Mouse (Mus musculus) kidney, adult 2 months (tissue): ENCODE results near the gene Hdac7.

Experiments used
- CTCF ChIP-seq: fragments of 200-500 bp; conservative IDR thresholded peaks from 2 replicates; pipeline ENCODE4 v1.5.1; 2011; ENCODE audit warnings: low read depth, mild to moderate bottlenecking, control low read depth, low read length, moderate library complexity, mixed read lengths; ENCODE audit not compliant: insufficient read depth, insufficient read length
- POLR2A ChIP-seq: fragments of 200-500 bp; IDR thresholded peaks from one replicate; pipeline ENCODE4 v1.6.1; 2011; ENCODE audit warnings: low read depth, low read length, control low read depth

GRCm38 (mm10) chr15:97828221-97828842, 16.0 kb downstream of the Hdac7 start:
- no peak for TF ChIP-seq CTCF
- TF ChIP-seq POLR2A, result no peak
